Mouse (Mus musculus): ENCODE data around the gene Mga.

The Mga gene

DNA sequence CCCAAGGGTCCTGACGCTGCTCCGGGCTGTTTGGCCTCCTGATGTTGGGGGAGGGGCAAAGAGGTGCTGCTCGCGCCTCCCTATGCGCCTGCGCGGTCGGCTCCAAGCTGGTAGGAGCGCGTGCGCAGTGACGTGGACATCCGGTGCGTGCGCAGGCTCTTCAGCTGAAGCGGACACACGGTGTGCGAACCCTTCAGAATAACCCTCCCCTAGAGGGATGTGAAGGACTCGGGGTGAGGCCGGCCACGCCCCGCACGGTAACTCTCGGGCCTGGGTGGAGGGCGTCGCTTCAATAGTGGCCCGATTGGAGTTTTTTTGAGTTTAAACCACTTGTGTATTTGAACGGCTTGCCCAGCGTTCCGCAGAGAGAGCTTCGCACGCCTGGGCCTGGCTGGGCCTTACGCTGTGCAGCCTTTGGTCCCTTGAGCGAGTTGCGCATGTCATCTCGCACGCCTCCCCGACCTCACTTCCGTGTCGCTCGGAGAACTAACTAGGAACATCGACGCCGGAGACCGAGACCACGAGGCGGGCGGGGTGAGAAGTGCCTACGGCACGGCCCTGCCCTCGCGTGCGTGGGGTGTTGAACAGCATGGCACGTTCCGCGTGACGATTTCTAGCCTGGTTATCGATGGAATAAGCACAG lies at the start of gene Mga:
TSS of gene Mga (plus strand) at position 139 of the 643 bp plus-strand sequence.
- peak within 1 kb of the TSS; percentile 83 for H3K4me3 ChIP-seq (replicated peaks; ENCODE audit: low read length)
- no peaks in the 10 kb centered on the region for H3K27me3 ChIP-seq (ENCODE audit: insufficient read depth, low read length)
- H3K9me3 ChIP-seq (ENCODE audit: low read length), result no peaks in the 10 kb centered on the region
- H3K36me3 ChIP-seq (ENCODE audit: insufficient read depth, low read length), result peaks cover 10% of the 10 kb centered on the region
- peaks cover 51% of the 10 kb centered on the region for H3K4me1 ChIP-seq (replicated peaks; ENCODE audit: low read depth, low read length)
- TF ChIP-seq CTCF (conservative IDR thresholded peaks at IDR 0.05; ENCODE audit: low read length) (no peak), NANOG (IDR thresholded peaks at IDR 0.05; ENCODE audit: borderline replicate concordance, low read length) (no peak), POU5F1 (IDR thresholded peaks at IDR 0.05; ENCODE audit: borderline replicate concordance, low read length) (no peak)

DNA sequence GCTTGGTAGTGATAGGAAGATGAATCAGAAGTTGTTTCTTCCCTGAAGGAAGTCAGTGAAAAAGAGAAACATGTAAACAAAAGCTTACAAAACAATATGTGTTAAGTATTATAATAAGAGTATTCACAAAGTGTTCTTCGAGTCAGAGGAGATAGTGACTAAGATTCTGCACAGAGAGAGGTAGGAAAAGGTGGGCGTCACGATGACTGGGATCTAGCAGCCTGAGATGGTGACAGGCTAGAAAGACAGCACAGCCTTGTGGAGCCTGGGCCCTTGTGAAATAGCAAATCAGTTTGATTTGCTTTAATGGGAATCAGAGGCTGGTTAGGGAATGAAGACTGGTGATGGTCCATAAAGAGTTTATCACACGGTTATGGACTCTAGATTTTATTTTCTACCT lies 43.2 kb upstream of the Mga start:
- TF ChIP-seq CTCF (conservative IDR thresholded peaks at IDR 0.05; ENCODE audit: low read length) (no peak), POU5F1 (IDR thresholded peaks at IDR 0.05; ENCODE audit: borderline replicate concordance, low read length) (no peak), NANOG (IDR thresholded peaks at IDR 0.05; ENCODE audit: borderline replicate concordance, low read length) (no peak)
- H3K27me3 ChIP-seq (ENCODE audit: insufficient read depth, low read length), result no peaks in the 10 kb centered on the region
- no peaks in the 10 kb centered on the region for H3K9me3 ChIP-seq (ENCODE audit: low read length)
- peaks cover 67% of the 10 kb centered on the region for H3K4me1 ChIP-seq (replicated peaks; ENCODE audit: low read depth, low read length)
- no peak overlapping the region for H3K4me3 ChIP-seq (replicated peaks; ENCODE audit: low read length)
- no peaks in the 10 kb centered on the region for H3K36me3 ChIP-seq (ENCODE audit: insufficient read depth, low read length)

DNA sequence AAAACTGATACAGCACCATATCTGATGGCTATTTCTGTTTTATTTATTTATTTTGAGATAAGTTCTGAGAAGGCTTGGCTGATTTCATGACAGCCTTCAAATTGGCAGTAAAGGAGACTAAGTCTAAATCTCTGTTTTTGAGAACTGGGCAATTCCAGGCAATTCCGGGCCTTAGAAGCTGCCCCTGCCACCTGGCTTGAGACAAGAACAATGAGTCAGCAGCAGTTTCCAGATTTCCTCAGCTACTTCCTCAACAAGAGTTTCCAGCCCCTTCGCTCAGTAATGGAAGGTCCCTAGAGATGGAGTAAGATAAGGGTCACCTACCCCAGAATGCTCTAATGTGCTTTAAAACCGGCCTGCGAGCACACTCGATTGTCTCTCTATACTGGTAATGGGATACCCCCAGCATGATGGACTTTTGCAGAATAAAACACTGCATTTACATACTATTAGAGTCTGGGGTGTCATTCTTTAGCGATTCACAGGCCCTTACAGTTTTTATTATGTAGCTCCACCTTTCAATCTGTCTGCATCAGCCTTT lies 41.6 kb upstream of the Mga start:
- Histone ChIP-seq H3K4me1 (replicated peaks; ENCODE audit: low read depth, low read length) (peaks cover 72% of the 10 kb centered on the region), H3K27me3 (ENCODE audit: insufficient read depth, low read length) (no peaks in the 10 kb centered on the region), H3K9me3 (ENCODE audit: low read length) (no peaks in the 10 kb centered on the region), H3K36me3 (ENCODE audit: insufficient read depth, low read length) (no peaks in the 10 kb centered on the region), H3K4me3 (replicated peaks; ENCODE audit: low read length) (no peak overlapping the region)
- TF ChIP-seq POU5F1 (IDR thresholded peaks at IDR 0.05; ENCODE audit: borderline replicate concordance, low read length), result no peak
- peak; percentile 75 for TF ChIP-seq NANOG (IDR thresholded peaks at IDR 0.05; ENCODE audit: borderline replicate concordance, low read length)

DNA sequence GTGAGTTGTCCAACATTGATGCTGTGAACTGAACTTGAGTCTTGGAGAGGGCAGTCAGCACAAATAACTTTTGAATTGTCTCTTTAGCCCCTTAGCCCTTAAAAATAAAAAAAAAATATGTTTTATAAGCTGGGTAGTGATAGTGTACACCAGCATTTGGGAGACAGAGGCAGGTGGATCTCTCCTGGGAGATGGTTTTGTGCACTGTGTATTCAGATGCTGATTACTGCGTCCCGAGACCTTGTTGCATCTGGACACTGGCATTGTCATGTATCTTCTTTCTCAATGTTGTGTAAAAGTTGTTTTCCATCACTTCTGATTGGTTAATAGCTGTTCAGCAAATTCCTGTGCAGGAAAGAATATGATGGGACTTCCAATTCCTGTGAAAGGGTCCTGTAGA lies 39.7 kb upstream of the Mga start:
- Histone ChIP-seq H3K27me3 (ENCODE audit: insufficient read depth, low read length) (no peaks in the 10 kb centered on the region), H3K36me3 (ENCODE audit: insufficient read depth, low read length) (no peaks in the 10 kb centered on the region)

DNA sequence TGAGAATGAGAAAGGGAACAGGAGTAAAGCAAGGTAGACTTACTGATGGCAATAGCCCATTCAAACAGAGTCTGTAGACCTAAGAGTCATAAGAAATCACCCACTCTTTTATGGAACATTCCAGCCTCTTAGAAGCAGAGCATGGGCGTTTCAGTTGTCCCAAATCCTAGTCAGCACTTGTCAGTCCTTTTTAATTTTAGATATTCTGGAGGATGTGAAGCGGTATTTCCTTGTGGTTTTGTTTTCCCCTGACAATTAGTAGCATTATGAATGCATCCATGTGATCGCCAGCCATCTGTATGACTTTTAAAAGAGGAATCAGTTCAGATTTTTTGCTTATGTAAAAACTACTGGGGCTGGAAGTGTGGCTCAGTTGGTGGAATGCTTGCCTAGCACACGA lies 32.5 kb upstream of the Mga start:
- Histone ChIP-seq H3K4me1 (replicated peaks; ENCODE audit: low read depth, low read length) (peaks cover 35% of the 10 kb centered on the region), H3K36me3 (ENCODE audit: insufficient read depth, low read length) (no peaks in the 10 kb centered on the region), H3K9me3 (ENCODE audit: low read length) (no peaks in the 10 kb centered on the region), H3K27me3 (ENCODE audit: insufficient read depth, low read length) (peaks cover 3% of the 10 kb centered on the region; the same call in 1 of the 2 replicates), H3K4me3 (replicated peaks; ENCODE audit: low read length) (no peak overlapping the region)
- no peak for TF ChIP-seq POU5F1 (IDR thresholded peaks at IDR 0.05; ENCODE audit: borderline replicate concordance, low read length)
- TF ChIP-seq NANOG (IDR thresholded peaks at IDR 0.05; ENCODE audit: borderline replicate concordance, low read length), result no peak
- TF ChIP-seq CTCF (conservative IDR thresholded peaks at IDR 0.05; ENCODE audit: low read length), result no peak

More for the DNA sequence above, 39.7 kb upstream of the Mga start:
- H3K4me1 ChIP-seq (replicated peaks; ENCODE audit: low read depth, low read length), result peaks cover 64% of the 10 kb centered on the region
- TF ChIP-seq NANOG (IDR thresholded peaks at IDR 0.05; ENCODE audit: borderline replicate concordance, low read length), result peak; percentile 79; the same call in 1 of the 2 replicates
- TF ChIP-seq POU5F1 (IDR thresholded peaks at IDR 0.05; ENCODE audit: borderline replicate concordance, low read length), result peak; percentile 96
- no peak for TF ChIP-seq CTCF (conservative IDR thresholded peaks at IDR 0.05; ENCODE audit: low read length)
- H3K9me3 ChIP-seq (ENCODE audit: low read length), result no peaks in the 10 kb centered on the region
- H3K4me3 ChIP-seq (replicated peaks; ENCODE audit: low read length), result no peak overlapping the region

DNA sequence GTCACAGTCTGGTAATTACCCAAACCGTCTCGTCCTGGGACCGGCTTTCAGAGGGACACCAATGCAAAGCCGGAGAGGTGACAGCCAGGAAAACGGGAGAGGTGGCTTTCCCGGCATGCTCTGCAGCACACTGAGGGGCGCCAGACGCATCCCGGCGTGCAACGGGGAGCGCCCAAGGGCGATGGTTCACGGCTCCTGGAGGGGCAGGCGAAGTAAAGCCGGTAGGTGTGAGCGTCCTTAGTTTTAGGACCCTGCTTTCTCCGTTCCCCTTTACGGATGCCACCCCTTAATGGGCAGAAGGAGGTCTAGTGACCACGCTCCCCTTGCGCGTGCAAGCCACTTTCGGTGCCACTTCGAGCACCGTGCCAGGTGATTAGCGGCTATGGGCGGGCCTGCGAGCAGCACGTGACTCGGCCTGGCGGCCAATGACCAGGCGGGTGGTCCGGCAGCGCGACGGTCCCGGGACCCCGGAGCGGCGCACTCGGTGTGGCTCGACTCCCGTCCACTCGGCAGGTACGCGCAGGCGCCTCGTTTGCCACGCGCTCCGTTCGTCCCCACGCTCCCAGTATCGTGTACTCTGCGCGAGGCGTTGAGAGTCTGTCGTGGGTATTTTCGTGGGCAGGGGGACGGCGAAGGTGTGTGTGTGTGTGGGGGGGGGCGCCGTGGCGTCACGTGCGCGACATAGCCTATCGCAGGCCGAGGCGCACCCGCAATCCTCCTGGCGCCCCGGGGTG lies 24.5 kb upstream of the Mga start:
- peak overlapping the region; percentile 78 for H3K4me3 ChIP-seq (replicated peaks; ENCODE audit: low read length)
- H3K4me1 ChIP-seq (replicated peaks; ENCODE audit: low read depth, low read length), result peaks cover 29% of the 10 kb centered on the region
- peaks cover 4% of the 10 kb centered on the region; the same call in 1 of the 2 replicates for H3K27me3 ChIP-seq (ENCODE audit: insufficient read depth, low read length)
- TF ChIP-seq CTCF (conservative IDR thresholded peaks at IDR 0.05; ENCODE audit: low read length), result no peak
- TF ChIP-seq NANOG (IDR thresholded peaks at IDR 0.05; ENCODE audit: borderline replicate concordance, low read length), result no peak
- TF ChIP-seq POU5F1 (IDR thresholded peaks at IDR 0.05; ENCODE audit: borderline replicate concordance, low read length), result no peak
- H3K9me3 ChIP-seq (ENCODE audit: low read length), result no peaks in the 10 kb centered on the region
- H3K36me3 ChIP-seq (ENCODE audit: insufficient read depth, low read length), result peaks cover 9% of the 10 kb centered on the region; the same call in 1 of the 2 replicates

DNA sequence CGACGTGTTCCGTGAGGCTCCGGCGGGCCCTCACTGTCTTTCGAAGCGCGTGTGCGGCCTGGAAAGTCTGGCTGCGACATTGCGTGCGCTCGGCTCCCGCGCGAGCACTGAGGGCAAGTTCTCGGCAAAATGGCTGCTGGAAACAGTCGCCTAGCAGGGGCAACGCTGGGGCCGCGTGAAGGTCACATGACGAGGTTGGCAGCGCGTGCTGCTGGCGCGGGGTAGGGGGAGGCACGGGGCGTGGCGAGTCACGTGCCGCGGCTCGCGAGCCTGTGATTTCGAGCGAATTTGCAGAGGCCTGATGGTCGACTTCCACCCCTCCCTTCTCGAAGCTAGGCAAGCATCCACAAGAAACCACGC lies 23.9 kb upstream of the Mga start:
- TF ChIP-seq POU5F1 (IDR thresholded peaks at IDR 0.05; ENCODE audit: borderline replicate concordance, low read length), result no peak
- TF ChIP-seq CTCF (conservative IDR thresholded peaks at IDR 0.05; ENCODE audit: low read length), result no peak
- no peak for TF ChIP-seq NANOG (IDR thresholded peaks at IDR 0.05; ENCODE audit: borderline replicate concordance, low read length)
- H3K27me3 ChIP-seq (ENCODE audit: insufficient read depth, low read length), result peaks cover 4% of the 10 kb centered on the region; the same call in 1 of the 2 replicates
- H3K4me1 ChIP-seq (replicated peaks; ENCODE audit: low read depth, low read length), result peaks cover 32% of the 10 kb centered on the region
- H3K4me3 ChIP-seq (replicated peaks; ENCODE audit: low read length), result peak overlapping the region; percentile 78
- H3K9me3 ChIP-seq (ENCODE audit: low read length), result no peaks in the 10 kb centered on the region
- H3K36me3 ChIP-seq (ENCODE audit: insufficient read depth, low read length), result peaks cover 12% of the 10 kb centered on the region; the same call in 1 of the 2 replicates

DNA sequence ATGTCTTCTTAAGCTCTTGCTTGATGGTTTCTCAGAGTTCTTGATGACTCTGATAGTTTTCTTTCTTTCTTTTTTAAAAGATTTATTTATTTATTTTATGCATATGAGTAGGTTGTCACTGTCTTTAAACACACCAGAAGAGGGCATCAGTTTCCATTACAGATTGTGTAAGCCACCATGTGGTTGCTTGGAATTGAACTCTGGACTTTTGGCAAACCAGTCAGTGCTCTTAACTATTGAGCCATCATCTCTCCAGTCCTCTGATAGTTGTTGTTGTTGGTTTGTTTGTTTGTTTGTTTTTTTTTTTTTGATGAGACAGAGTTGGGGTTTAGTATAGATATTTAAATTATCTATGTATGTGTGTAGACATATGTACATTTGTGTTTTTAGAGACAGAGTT lies 21.0 kb upstream of the Mga start:
- Histone ChIP-seq H3K36me3 (ENCODE audit: insufficient read depth, low read length) (peaks cover 14% of the 10 kb centered on the region; the same call in 1 of the 2 replicates), H3K4me1 (replicated peaks; ENCODE audit: low read depth, low read length) (peaks cover 36% of the 10 kb centered on the region), H3K27me3 (ENCODE audit: insufficient read depth, low read length) (no peaks in the 10 kb centered on the region), H3K4me3 (replicated peaks; ENCODE audit: low read length) (no peak overlapping the region), H3K9me3 (ENCODE audit: low read length) (no peaks in the 10 kb centered on the region)
- TF ChIP-seq CTCF (conservative IDR thresholded peaks at IDR 0.05; ENCODE audit: low read length) (no peak), POU5F1 (IDR thresholded peaks at IDR 0.05; ENCODE audit: borderline replicate concordance, low read length) (no peak), NANOG (IDR thresholded peaks at IDR 0.05; ENCODE audit: borderline replicate concordance, low read length) (no peak)

Measured in E14TG2a.4 (cell line).